Mouse (Mus musculus) c-Kit-negative CD71-positive TER-119-positive erythroid progenitor cells, embryonic 14.5 days (primary cell): ENCODE results near the gene Olfr213.
A peak's percentile ranks its signal among the peaks of the same experiment; 100 is the strongest.
"Not testable (repeated sequence)": the region's sequence is repeated elsewhere in the genome, so short reads cannot be mapped to it uniquely, and the experiment has no call there.

Source experiments
- DNase-seq: peaks from one replicate; pipeline ENCODE4 v3.0.0-alpha.2; 2013; ENCODE audit warnings: low read depth, low spot score

Gene Olfr213

GRCm38 (mm10) chr6:116538156-116538555 is at the start of gene Olfr213:
TSS of gene Olfr213 (plus strand) at chr6:116538456.
- DNase-seq: no peak

- no peak for DNase-seq
These were observed 49.5 kb upstream of the Olfr213 start, which contains the start of gene Olfr211 for GRCm38 (mm10) chr6:116488791-116489190. TSS of gene Olfr211 (plus strand) at chr6:116489091.

GRCm38 (mm10) chr6:116493742-116494141 is 44.5 kb upstream of the Olfr213 start:
- no peak for DNase-seq

GRCm38 (mm10) chr6:116495960-116496359 is 42.3 kb upstream of the Olfr213 start:
- no peak for DNase-seq

- not testable (repeated sequence) for DNase-seq
These were observed 31.8 kb upstream of the Olfr213 start, which contains the start of gene Olfr212 for GRCm38 (mm10) chr6:116506302-116507003. TSS of gene Olfr212 (plus strand) at chr6:116506516.

GRCm38 (mm10) chr6:116514832-116515231 is 23.4 kb upstream of the Olfr213 start:
- no peak for DNase-seq

GRCm38 (mm10) chr6:116542500-116542899 is 4.2 kb downstream of the Olfr213 start:
- DNase-seq: no peak

- DNase-seq: not testable (repeated sequence)
These were observed 12.6 kb downstream of the Olfr213 start, which contains the start of gene Gm5580 for GRCm38 (mm10) chr6:116550841-116551240. TSS of gene Gm5580 (plus strand) at chr6:116551141.

GRCm38 (mm10) chr6:116553935-116554334 is 15.7 kb downstream of the Olfr213 start, which contains the start of gene Olfr214:
TSS of gene Olfr214 (plus strand) at chr6:116554235.
- no peak for DNase-seq

GRCm38 (mm10) chr6:116554952-116555351 is 16.7 kb downstream of the Olfr213 start:
- DNase-seq: no peak

GRCm38 (mm10) chr6:116569834-116570233 is 31.6 kb downstream of the Olfr213 start:
- DNase-seq: peak; percentile 21

GRCm38 (mm10) chr6:116584095-116584494 is 45.8 kb downstream of the Olfr213 start, which contains the start of gene Olfr215:
TSS of gene Olfr215 (minus strand) at chr6:116584195.
- DNase-seq: no peak
